Mouse (Mus musculus): ENCODE results near the gene Nsmce4a. TPM values are rescaled to one million over a fixed set of nuclear protein-coding genes. Genes with fewer than 3 reads are reported as not detected.
"Not testable (repeated sequence)": the region's sequence is repeated elsewhere in the genome, so short reads cannot be mapped to it uniquely, and the experiment has no call there.

The Nsmce4a gene
- polyA plus RNA-seq, 1 experiment from 2014 or later: 152 TPM

GRCm38 (mm10) chr7:130596079-130596855 lies 23.3 kb upstream of the Nsmce4a start:
- WGBS: 50% methylated on average over 9 of the region's 19 CpGs
- H3K36me3 ChIP-seq: not testable (repeated sequence)

GRCm38 (mm10) chr7:130593375-130594239 lies 20.7 kb upstream of the Nsmce4a start:
- not testable (repeated sequence) for DNase-seq (ENCODE audit: low spot score); H3K27ac ChIP-seq; H3K27me3 ChIP-seq (ENCODE audit: insufficient read depth, poor library complexity, severe bottlenecking); H3K4me1 ChIP-seq; H3K9me3 ChIP-seq; H3K36me3 ChIP-seq; H3K4me3 ChIP-seq
- WGBS: 75% methylated on average over 8 of the region's 11 CpGs

More at GRCm38 (mm10) chr7:130596079-130596855, 23.3 kb upstream of the Nsmce4a start:
- H3K4me3 ChIP-seq; H3K9me3 ChIP-seq; H3K4me1 ChIP-seq; H3K27ac ChIP-seq; H3K27me3 ChIP-seq (ENCODE audit: insufficient read depth, poor library complexity, severe bottlenecking); DNase-seq (ENCODE audit: low spot score): not testable (repeated sequence)

- no CpG with 5 or more reads among the region's 11 CpGs for WGBS
- not testable (repeated sequence) for H3K9me3 ChIP-seq; H3K27me3 ChIP-seq (ENCODE audit: insufficient read depth, poor library complexity, severe bottlenecking); H3K4me1 ChIP-seq; H3K27ac ChIP-seq; DNase-seq (ENCODE audit: low spot score); H3K4me3 ChIP-seq; H3K36me3 ChIP-seq
Observed at GRCm38 (mm10) chr7:130592975-130593374, 20.1 kb upstream of the Nsmce4a start.

GRCm38 (mm10) chr7:130590845-130591437 lies 18.0 kb upstream of the Nsmce4a start:
- Histone ChIP-seq H3K36me3 (no peaks in the 10 kb centered on the region), H3K27me3 (ENCODE audit: insufficient read depth, poor library complexity, severe bottlenecking) (no peaks in the 10 kb centered on the region), H3K4me1 (no peaks in the 10 kb centered on the region), H3K9me3 (no peaks in the 10 kb centered on the region), H3K4me3 (no peak overlapping the region), H3K27ac (no peak overlapping the region)
- WGBS: 71% methylated on average over 8 of the region's 8 CpGs
- no peak for DNase-seq (ENCODE audit: low spot score)

GRCm38 (mm10) chr7:130590081-130590828 lies 17.3 kb upstream of the Nsmce4a start:
- Histone ChIP-seq H3K27ac (no peak overlapping the region), H3K9me3 (no peaks in the 10 kb centered on the region), H3K36me3 (no peaks in the 10 kb centered on the region), H3K27me3 (ENCODE audit: insufficient read depth, poor library complexity, severe bottlenecking) (no peaks in the 10 kb centered on the region), H3K4me1 (no peaks in the 10 kb centered on the region), H3K4me3 (no peak overlapping the region)
- DNase-seq (ENCODE audit: low spot score): no peak
- WGBS: 61% methylated on average over 13 of the region's 13 CpGs

GRCm38 (mm10) chr7:130586521-130587072 lies 13.7 kb upstream of the Nsmce4a start:
- 77% methylated on average over 2 of the region's 2 CpGs for WGBS
- H3K27ac ChIP-seq: no peak overlapping the region
- H3K4me3 ChIP-seq: no peak overlapping the region
- H3K27me3 ChIP-seq (ENCODE audit: insufficient read depth, poor library complexity, severe bottlenecking): no peaks in the 10 kb centered on the region
- DNase-seq (ENCODE audit: low spot score): no peak
- H3K9me3 ChIP-seq: no peaks in the 10 kb centered on the region
- no peaks in the 10 kb centered on the region for H3K4me1 ChIP-seq
- no peaks in the 10 kb centered on the region for H3K36me3 ChIP-seq

GRCm38 (mm10) chr7:130578607-130579006 lies 5.7 kb upstream of the Nsmce4a start:
- WGBS: 86% methylated on average over 5 of the region's 5 CpGs
- H3K27me3 ChIP-seq (ENCODE audit: insufficient read depth, poor library complexity, severe bottlenecking): no peaks in the 10 kb centered on the region
- H3K4me1 ChIP-seq: peaks cover 15% of the 10 kb centered on the region
- H3K4me3 ChIP-seq: no peak overlapping the region
- H3K36me3 ChIP-seq: no peaks in the 10 kb centered on the region
- DNase-seq (ENCODE audit: low spot score): no peak
- no peaks in the 10 kb centered on the region for H3K9me3 ChIP-seq
- no peak overlapping the region for H3K27ac ChIP-seq

GRCm38 (mm10) chr7:130578066-130578465 lies 5.1 kb upstream of the Nsmce4a start:
- no peak overlapping the region for H3K4me3 ChIP-seq
- H3K27ac ChIP-seq: no peak overlapping the region
- 89% methylated on average over 2 of the region's 2 CpGs for WGBS
- H3K27me3 ChIP-seq (ENCODE audit: insufficient read depth, poor library complexity, severe bottlenecking): no peaks in the 10 kb centered on the region
- DNase-seq (ENCODE audit: low spot score): no peak
- H3K9me3 ChIP-seq: no peaks in the 10 kb centered on the region
- no peaks in the 10 kb centered on the region for H3K36me3 ChIP-seq
- H3K4me1 ChIP-seq: peaks cover 15% of the 10 kb centered on the region

- 19% methylated on average over 15 of the region's 15 CpGs for WGBS
- peaks cover 15% of the 10 kb centered on the region for H3K4me1 ChIP-seq
- H3K9me3 ChIP-seq: no peaks in the 10 kb centered on the region
- no peaks in the 10 kb centered on the region for H3K27me3 ChIP-seq (ENCODE audit: insufficient read depth, poor library complexity, severe bottlenecking)
- peak within 1 kb of the TSS; percentile 56 for H3K4me3 ChIP-seq
- H3K27ac ChIP-seq: peak within 1 kb of the TSS; percentile 69
- no peaks in the 10 kb centered on the region for H3K36me3 ChIP-seq
- DNase-seq (ENCODE audit: low spot score): no peak
Observed at GRCm38 (mm10) chr7:130577388-130578003, 4.6 kb upstream of the Nsmce4a start, which contains the start of gene Tacc2. TSS of gene Tacc2 (plus strand) at chr7:130577438.

GRCm38 (mm10) chr7:130576981-130577380 lies 4.1 kb upstream of the Nsmce4a start:
- WGBS: 14% methylated on average over 10 of the region's 10 CpGs
- no peaks in the 10 kb centered on the region for H3K9me3 ChIP-seq
- H3K4me1 ChIP-seq: peaks cover 15% of the 10 kb centered on the region
- no peak for DNase-seq (ENCODE audit: low spot score)
- H3K36me3 ChIP-seq: no peaks in the 10 kb centered on the region
- peak overlapping the region; percentile 56 for H3K4me3 ChIP-seq
- no peaks in the 10 kb centered on the region for H3K27me3 ChIP-seq (ENCODE audit: insufficient read depth, poor library complexity, severe bottlenecking)
- H3K27ac ChIP-seq: peak overlapping the region; percentile 69; the same call in 1 of the 2 replicates

- Histone ChIP-seq H3K27ac (no peak overlapping the region), H3K27me3 (ENCODE audit: insufficient read depth, poor library complexity, severe bottlenecking) (no peaks in the 10 kb centered on the region), H3K4me3 (no peak overlapping the region), H3K36me3 (no peaks in the 10 kb centered on the region), H3K9me3 (no peaks in the 10 kb centered on the region), H3K4me1 (peaks cover 15% of the 10 kb centered on the region)
- no peak for DNase-seq (ENCODE audit: low spot score)
- WGBS: 65% methylated on average over 13 of the region's 13 CpGs
Observed at GRCm38 (mm10) chr7:130574211-130574991, 1.5 kb upstream of the Nsmce4a start.
